Mouse (Mus musculus) T-cell, adult 66 days (primary cell): ENCODE data around the gene Cpsf3. TPM values are rescaled to one million over a fixed set of nuclear protein-coding genes. Genes with fewer than 3 reads are reported as not detected.

Experiments used
- total RNA-seq, 2 experiments: library from RNA; stranded (reverse); gene quantifications; 3 replicates in 1 of 2; 4 replicates in 1 of 2; pipeline ENCODE4 v1.2.4; 2023

Cpsf3 gene
- total RNA-seq = 10 to 100 TPM; 82.2 to 96.3 TPM

DNA sequence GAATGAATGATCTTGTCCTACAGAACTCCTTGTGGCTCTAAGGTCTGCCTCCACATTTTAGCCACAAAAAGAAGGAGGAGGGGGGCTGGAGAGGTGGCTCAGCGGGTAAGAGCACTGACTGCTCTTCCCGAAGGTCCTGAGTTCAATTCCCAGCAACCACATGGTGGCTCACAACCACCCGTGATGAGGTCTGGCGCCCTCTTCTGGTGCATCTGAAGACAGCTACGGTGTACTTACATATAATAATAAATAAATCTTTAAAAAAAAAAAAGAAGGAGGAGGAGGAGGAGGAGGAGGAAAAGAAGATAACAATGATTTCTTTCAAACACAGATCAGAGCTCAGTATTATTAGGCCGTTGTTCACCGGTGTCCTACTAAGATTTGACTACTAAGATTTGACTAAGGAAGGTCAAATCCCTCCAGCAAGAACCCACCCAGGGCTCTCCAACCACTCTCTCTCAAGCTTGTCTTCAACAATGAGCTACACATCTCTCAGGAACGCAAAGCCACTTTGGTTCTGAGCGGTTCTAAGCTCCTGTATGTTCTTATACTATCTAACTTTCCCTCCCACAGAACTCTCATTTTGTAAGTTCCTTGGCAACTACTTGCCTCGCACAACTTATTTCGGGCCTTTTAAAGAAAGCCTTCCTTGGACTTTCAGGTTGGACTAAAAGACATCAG, at the start of gene Cpsf3:
Gene Cpsf3, plus strand, starts transcription at position 631 of the 681 bp plus-strand sequence.

DNA sequence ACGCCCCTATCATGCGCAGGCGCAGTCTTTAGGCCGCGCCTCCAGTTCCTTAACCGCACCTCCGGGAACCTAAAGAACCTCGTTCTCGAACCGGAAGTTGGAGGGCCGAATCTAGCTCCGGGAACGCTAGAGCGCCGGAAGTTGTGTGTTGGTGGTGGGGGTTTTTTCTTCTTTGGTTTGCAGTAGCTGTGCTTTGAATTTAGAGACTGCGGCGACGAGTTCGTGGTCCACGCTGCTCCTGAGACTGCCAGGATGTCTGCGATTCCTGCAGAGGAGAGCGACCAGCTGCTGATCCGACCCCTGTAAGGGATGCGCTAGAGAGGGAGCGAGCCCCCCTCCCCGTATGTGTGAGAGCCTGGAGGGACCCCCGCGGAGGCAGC, 1.0 kb downstream of the Cpsf3 start, which contains the start of gene Itgb1bp1:
Gene Itgb1bp1, minus strand, starts transcription at position 42 of the 380 bp plus-strand sequence.

DNA sequence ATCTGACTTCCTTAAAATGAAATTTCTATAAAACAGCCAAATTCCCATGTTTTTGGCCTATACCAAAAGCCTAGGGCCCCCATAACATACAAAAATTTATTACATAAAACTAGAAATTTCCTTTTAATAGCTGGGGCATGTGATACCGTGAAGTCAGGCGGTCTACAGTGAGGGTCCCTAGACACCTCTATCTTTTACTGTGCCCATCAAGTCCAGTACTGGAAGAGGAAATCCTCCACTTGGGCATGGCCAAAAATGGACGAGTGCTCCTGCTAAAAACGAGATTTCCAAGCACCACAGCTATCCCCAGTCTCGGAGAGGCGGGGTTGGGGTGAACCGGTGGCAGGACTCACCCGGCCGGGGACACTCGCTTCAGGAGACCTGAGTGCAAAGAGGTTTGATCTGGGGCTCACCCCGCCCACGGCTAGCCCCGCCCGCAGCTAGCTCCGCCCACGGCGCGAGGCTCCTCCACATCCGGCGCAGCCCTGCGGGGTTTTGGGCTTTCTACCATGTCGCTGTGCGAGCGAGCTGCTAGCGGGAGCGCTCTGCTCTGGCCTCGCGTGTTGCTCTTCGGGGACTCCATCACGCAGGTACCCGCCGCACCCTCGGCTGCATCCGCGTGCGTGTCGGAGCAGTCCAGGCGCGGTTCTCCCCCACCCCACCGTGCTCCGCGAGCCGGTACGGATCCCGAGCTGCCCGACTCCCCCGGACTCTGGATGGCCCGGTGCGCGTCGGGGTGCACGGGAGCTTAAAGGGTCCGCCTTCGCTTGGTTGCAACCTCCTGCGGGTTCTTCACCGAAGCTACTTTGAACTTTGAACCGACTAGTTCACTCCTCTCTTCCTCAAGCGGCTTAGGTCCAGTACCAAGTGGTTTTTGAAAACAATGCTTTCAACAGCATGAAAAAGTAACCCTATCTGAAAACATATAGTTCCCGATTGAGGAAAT, 31.0 kb downstream of the Cpsf3 start, which contains the start of gene Iah1:
Gene Iah1, plus strand, starts transcription at position 467 of the 946 bp plus-strand sequence.

Other genes with a start within 250 kb of the Cpsf3 start
- 10 to 100 TPM; 59.7 to 60.0 TPM for gene Itgb1bp1, start 893 bp downstream of the Cpsf3 start, total RNA-seq
- gene Iah1, start 31.0 kb downstream of the Cpsf3 start, total RNA-seq = 10 to 100 TPM; 26.4 to 28.8 TPM
- 10 to 100 TPM; 54.4 to 66.0 TPM for gene Adam17, start 88.2 kb downstream of the Cpsf3 start, total RNA-seq
- gene Ywhaq, start 132.2 kb downstream of the Cpsf3 start, total RNA-seq = 100 to 1,000 TPM; 125 to 167 TPM